Mouse (Mus musculus) kidney, embryonic 15.5 days (tissue): ENCODE measurements around the gene Aanat. TPM values are rescaled to one million over a fixed set of nuclear protein-coding genes. Genes with fewer than 3 reads are reported as not detected.

Source experiments
- ATAC-seq: fragments of 200-750 bp; cut with Nextera tagmentation; replicated peaks from 2 replicates; pipeline ENCODE4 v1.8.0; 2017; ENCODE audit warnings: moderate TSS enrichment; ENCODE audit not compliant: low FRiP score
- H3K27ac ChIP-seq: fragments of 300-500 bp; sonication (generic); 2 replicates; pipeline ENCODE4 v1.5.1; 2015; ENCODE audit warnings: mild to moderate bottlenecking, inconsistent platforms
- H3K27me3 ChIP-seq: fragments of 300-500 bp; sonication (generic); 2 replicates; pipeline ENCODE4 v1.6.1; 2015; ENCODE audit warnings: inconsistent platforms
- H3K36me3 ChIP-seq: fragments of 300-500 bp; sonication (generic); 2 replicates; pipeline ENCODE4 v1.6.1; 2015; ENCODE audit warnings: inconsistent platforms
- H3K4me1 ChIP-seq: fragments of 300-500 bp; sonication (generic); 2 replicates; pipeline ENCODE4 v1.6.1; 2015; ENCODE audit warnings: inconsistent platforms
- H3K4me2 ChIP-seq: fragments of 300-500 bp; sonication (generic); 2 replicates; pipeline ENCODE4 v1.6.1; 2015; ENCODE audit warnings: moderate library complexity, mild to moderate bottlenecking, inconsistent platforms
- H3K4me3 ChIP-seq: fragments of 300-500 bp; sonication (generic); replicated peaks from 2 replicates; pipeline ENCODE4 v1.5.1; 2015; ENCODE audit warnings: mild to moderate bottlenecking, inconsistent platforms
- H3K9ac ChIP-seq: fragments of 300-500 bp; sonication (generic); 2 replicates; pipeline ENCODE4 v1.6.1; 2015; ENCODE audit warnings: mild to moderate bottlenecking, inconsistent platforms
- H3K9me3 ChIP-seq: fragments of 300-500 bp; sonication (generic); replicated peaks from 2 replicates; pipeline ENCODE4 v1.6.1; 2016; ENCODE audit warnings: inconsistent platforms
- WGBS: fragments of 180-500 bp; shearing (Covaris S2); methylation state at CpG from one replicate; pipeline ENCODE4 v1.1.7; 2015; ENCODE audit warnings: mixed read lengths; 5-methylcytosine and 5-hydroxymethylcytosine counted together
- polyA plus RNA-seq: library from polyadenylated mRNA; unstranded; fragments of >200 nt; fragmentation: Nextera tagmentation; extraction: Ambion mirVana; gene quantifications from 2 replicates; pipeline ENCODE4 v1.2.1, GENCODE M21; 2015

Aanat gene
- polyA plus RNA-seq, 1 experiment from 2014 or later: not detected

DNA sequence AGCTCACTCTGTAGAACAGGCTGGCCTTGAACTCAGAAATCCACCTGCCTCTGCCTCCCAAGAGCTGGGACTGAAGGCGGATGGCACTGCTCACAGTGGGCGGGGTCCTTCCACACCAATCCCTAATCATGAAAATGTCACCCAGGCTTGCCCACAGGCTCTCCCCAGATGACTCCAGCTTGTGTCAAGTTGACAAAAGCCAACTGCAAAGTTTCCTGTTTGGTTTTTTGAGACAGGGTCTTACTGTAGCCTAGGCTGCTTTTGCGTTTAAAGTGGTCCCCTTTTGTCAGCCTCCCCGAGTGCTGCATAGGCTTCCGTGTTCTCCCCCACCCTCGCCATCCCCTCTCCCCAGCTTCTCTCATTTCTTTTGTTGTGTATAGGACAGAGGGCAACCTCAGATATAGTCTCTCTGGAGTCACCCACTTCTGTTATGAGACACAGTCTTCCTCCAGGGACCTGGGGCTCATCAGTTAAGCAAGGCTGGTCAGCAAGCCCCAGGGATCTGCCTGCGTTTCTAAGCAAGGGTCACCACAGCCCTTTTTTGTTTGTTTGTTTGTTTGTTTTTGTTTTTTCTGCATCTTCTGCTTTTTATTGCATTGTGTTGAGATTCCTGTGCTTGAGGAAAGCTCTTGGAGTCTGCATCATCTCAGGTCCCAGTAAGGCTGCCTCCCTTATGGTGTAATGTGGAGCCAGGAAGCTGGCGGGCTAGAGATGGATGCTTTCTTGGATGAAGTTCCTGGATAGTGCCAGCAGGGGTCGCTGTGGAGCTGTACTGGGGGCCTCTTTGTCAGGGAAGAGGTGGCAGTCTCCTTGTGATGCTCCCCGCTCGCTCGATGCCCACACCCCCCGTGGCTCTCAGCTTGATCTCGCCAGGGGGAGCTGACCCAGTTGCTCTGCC, 56.7 kb downstream of the Aanat start:
- peaks cover 50% of the 10 kb centered on the region for H3K4me1 ChIP-seq
- H3K4me2 ChIP-seq: peak overlapping the region; percentile 56
- H3K4me3 ChIP-seq: peak overlapping the region; percentile 17
- no peak overlapping the region for H3K27ac ChIP-seq
- WGBS: 38% methylated on average over 14 of the region's 14 CpGs
- no peaks in the 10 kb centered on the region for H3K9me3 ChIP-seq
- ATAC-seq: peak; percentile 41
- no peaks in the 10 kb centered on the region for H3K27me3 ChIP-seq
- H3K9ac ChIP-seq: 0 out of 2 replicates have a peak overlapping the region, but pooled peaks have one; percentile 31
- no peaks in the 10 kb centered on the region for H3K36me3 ChIP-seq

DNA sequence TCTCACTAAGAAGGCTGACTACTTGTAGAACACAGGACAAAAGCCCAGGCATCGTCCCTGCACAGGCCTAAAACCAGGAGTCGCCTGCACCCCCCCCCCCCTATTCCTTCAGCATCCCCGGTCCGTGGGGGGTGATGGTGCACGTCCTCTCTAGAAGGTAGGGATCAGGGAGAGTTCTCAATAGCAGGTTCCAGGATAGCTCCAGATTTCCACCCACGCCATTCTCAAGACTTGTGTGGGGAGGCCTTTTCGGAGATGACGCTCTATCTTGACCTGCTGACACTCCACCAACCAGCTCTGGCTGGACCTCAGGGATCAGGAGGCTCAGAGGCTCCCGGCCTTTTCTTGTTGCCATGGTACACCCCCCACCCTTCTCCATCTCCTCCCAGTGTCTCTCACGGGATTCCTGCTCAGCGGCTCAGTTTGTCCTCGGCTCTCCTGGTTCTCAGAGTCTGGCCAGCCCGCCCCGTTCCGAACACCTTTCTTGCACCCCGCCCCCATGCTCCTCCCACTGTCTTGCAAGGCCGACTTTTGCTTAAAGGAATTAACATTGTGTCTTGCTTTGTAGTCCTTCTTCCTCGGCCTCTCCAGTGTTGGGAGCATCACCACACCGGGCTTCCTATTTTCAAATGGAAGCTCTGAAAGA, 57.5 kb downstream of the Aanat start:
- Histone ChIP-seq H3K4me3 (peak overlapping the region; percentile 17), H3K36me3 (no peaks in the 10 kb centered on the region), H3K9me3 (no peaks in the 10 kb centered on the region), H3K4me2 (peak overlapping the region; percentile 56), H3K9ac (0 out of 2 replicates have a peak overlapping the region, but pooled peaks have one; percentile 31), H3K27ac (peak overlapping the region; percentile 29), H3K4me1 (peaks cover 57% of the 10 kb centered on the region), H3K27me3 (no peaks in the 10 kb centered on the region)
- WGBS: 12% methylated on average over 19 of the region's 19 CpGs
- ATAC-seq: peak; percentile 24

GRCm38 (mm10) chr11:116644225-116645112, 58.2 kb downstream of the Aanat start:
- Histone ChIP-seq H3K4me2 (no peak overlapping the region), H3K36me3 (no peaks in the 10 kb centered on the region), H3K9ac (no peak overlapping the region), H3K27ac (peak overlapping the region; percentile 29), H3K27me3 (0 out of 2 replicates have a peak, but pooled peaks cover under 1% of the 10 kb centered on the region), H3K4me1 (peaks cover 65% of the 10 kb centered on the region), H3K9me3 (no peaks in the 10 kb centered on the region), H3K4me3 (no peak overlapping the region)
- WGBS: 38% methylated on average over 21 of the region's 21 CpGs
- ATAC-seq: no peak

GRCm38 (mm10) chr11:116645446-116646110, 59.3 kb downstream of the Aanat start:
- ATAC-seq: no peak
- H3K36me3 ChIP-seq: no peaks in the 10 kb centered on the region
- H3K4me3 ChIP-seq: no peak overlapping the region
- H3K9ac ChIP-seq: no peak overlapping the region
- peaks cover 66% of the 10 kb centered on the region for H3K4me1 ChIP-seq
- H3K4me2 ChIP-seq: no peak overlapping the region
- H3K9me3 ChIP-seq: no peaks in the 10 kb centered on the region
- 0 out of 2 replicates have a peak overlapping the region, but pooled peaks have one; percentile 22 for H3K27ac ChIP-seq
- H3K27me3 ChIP-seq: 0 out of 2 replicates have a peak, but pooled peaks cover 10% of the 10 kb centered on the region
- 29% methylated on average over 8 of the region's 8 CpGs for WGBS

DNA sequence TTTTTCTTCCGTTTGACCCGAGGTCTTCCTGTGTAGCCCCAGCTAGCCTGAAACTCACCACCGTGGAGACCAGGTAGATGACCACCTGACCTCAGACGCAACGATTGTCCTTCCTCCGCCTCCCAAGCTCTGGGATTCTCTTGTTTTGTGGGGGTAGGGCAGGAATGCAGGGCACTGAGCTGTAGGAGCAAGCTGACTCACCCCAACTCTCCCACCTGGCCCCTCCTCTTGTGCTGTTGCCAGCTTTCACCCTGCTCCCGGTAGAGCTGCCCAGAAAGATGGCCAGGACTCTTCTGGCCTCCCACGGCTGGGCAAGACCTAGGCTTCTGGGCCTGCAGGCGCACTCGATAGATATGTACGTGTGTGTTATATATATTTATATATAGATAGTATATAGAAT, 59.9 kb downstream of the Aanat start:
- Histone ChIP-seq H3K4me1 (peaks cover 66% of the 10 kb centered on the region), H3K4me3 (no peak overlapping the region), H3K9me3 (no peaks in the 10 kb centered on the region), H3K9ac (no peak overlapping the region), H3K36me3 (no peaks in the 10 kb centered on the region), H3K4me2 (no peak overlapping the region), H3K27me3 (peaks cover 14% of the 10 kb centered on the region; the same call in 1 of the 2 replicates), H3K27ac (no peak overlapping the region)
- WGBS: 60% methylated on average over 11 of the region's 11 CpGs
- ATAC-seq: no peak

GRCm38 (mm10) chr11:116646771-116647170, 60.5 kb downstream of the Aanat start:
- Histone ChIP-seq H3K4me2 (no peak overlapping the region), H3K9me3 (no peaks in the 10 kb centered on the region), H3K27me3 (peaks cover 20% of the 10 kb centered on the region), H3K9ac (no peak overlapping the region), H3K36me3 (no peaks in the 10 kb centered on the region), H3K27ac (peak overlapping the region; percentile 88), H3K4me1 (peaks cover 66% of the 10 kb centered on the region), H3K4me3 (no peak overlapping the region)
- 88% methylated on average over 7 of the region's 7 CpGs for WGBS
- ATAC-seq: no peak

Other genes with a start within 250 kb of the Aanat start
- 12.4 and 12.5 TPM in 2 replicates for gene Rnf157, start 173.4 kb upstream of the Aanat start, polyA plus RNA-seq
- gene Ubald2, start 152.3 kb upstream of the Aanat start, polyA plus RNA-seq: 45.7 and 58.1 TPM in 2 replicates
- 0.14 and 0.30 TPM in 2 replicates for gene Qrich2, start 120.2 kb upstream of the Aanat start, polyA plus RNA-seq
- 196 and 208 TPM in 2 replicates for gene Prpsap1, start 92.2 kb upstream of the Aanat start, polyA plus RNA-seq
- gene Sphk1, start 55.5 kb upstream of the Aanat start, polyA plus RNA-seq: 4.1 and 6.3 TPM in 2 replicates
- gene Ube2o, start 5.0 kb upstream of the Aanat start, polyA plus RNA-seq: 7.3 and 7.4 TPM in 2 replicates
- 9.5 and 9.8 TPM in 2 replicates for gene Rhbdf2, start 40.6 kb downstream of the Aanat start, polyA plus RNA-seq
- gene Prcd, start 67.1 kb downstream of the Aanat start, polyA plus RNA-seq: 1.1 and 1.6 TPM in 2 replicates
- 13.7 and 16.0 TPM in 2 replicates for gene Cygb, start 67.9 kb downstream of the Aanat start, polyA plus RNA-seq
- not detected in 2 replicates for gene St6galnac1, start 189.1 kb downstream of the Aanat start, polyA plus RNA-seq
- 16.7 and 20.8 TPM in 2 replicates for gene Mxra7, start 241.6 kb downstream of the Aanat start, polyA plus RNA-seq